Mouse (Mus musculus) frontal cortex, postnatal 14 days (tissue): Measurements from ENCODE around the gene 4930432M17Rik.

Experiments
- DNase-seq, 2 experiments: peaks; one replicate each; pipeline ENCODE4 v3.0.0; 2022; ENCODE audit warnings: low spot score in 2 of 2

Gene 4930432M17Rik

GRCm38 (mm10) chr3:121670462-121670861, at the start of gene 4930432M17Rik:
TSS of gene 4930432M17Rik (plus strand) at chr3:121670762.
- DNase-seq: no peak

GRCm38 (mm10) chr3:121625662-121626061, 44.9 kb upstream of the 4930432M17Rik start:
- DNase-seq: no peak

GRCm38 (mm10) chr3:121626273-121626672, 44.3 kb upstream of the 4930432M17Rik start:
- no peak for DNase-seq

GRCm38 (mm10) chr3:121628245-121628644, 42.3 kb upstream of the 4930432M17Rik start:
- DNase-seq: no peak

GRCm38 (mm10) chr3:121630626-121631025, 39.9 kb upstream of the 4930432M17Rik start:
- DNase-seq: no peak

- no peak for DNase-seq
These were observed 35.6 kb upstream of the 4930432M17Rik start for GRCm38 (mm10) chr3:121634963-121635362.

- no peak for DNase-seq
These were observed 35.1 kb upstream of the 4930432M17Rik start for GRCm38 (mm10) chr3:121635505-121635904.

GRCm38 (mm10) chr3:121636315-121636714, 34.2 kb upstream of the 4930432M17Rik start:
- DNase-seq: peak; percentile 55 to 74

GRCm38 (mm10) chr3:121636748-121637147, 33.8 kb upstream of the 4930432M17Rik start:
- DNase-seq: no peak

GRCm38 (mm10) chr3:121637792-121638191, 32.8 kb upstream of the 4930432M17Rik start:
- no peak for DNase-seq

- no peak for DNase-seq
These were observed 32.3 kb upstream of the 4930432M17Rik start for GRCm38 (mm10) chr3:121638241-121638640.

- no peak for DNase-seq
These were observed 30.0 kb upstream of the 4930432M17Rik start for GRCm38 (mm10) chr3:121640611-121641010.

GRCm38 (mm10) chr3:121643236-121643635, 27.3 kb upstream of the 4930432M17Rik start:
- DNase-seq: no peak

GRCm38 (mm10) chr3:121645447-121645846, 25.1 kb upstream of the 4930432M17Rik start:
- DNase-seq: no peak

- no peak for DNase-seq
These were observed 24.1 kb upstream of the 4930432M17Rik start for GRCm38 (mm10) chr3:121646364-121647048.

GRCm38 (mm10) chr3:121648238-121648778, 22.3 kb upstream of the 4930432M17Rik start:
- DNase-seq: no peak

- DNase-seq: no peak
These were observed 20.4 kb upstream of the 4930432M17Rik start for GRCm38 (mm10) chr3:121650052-121650671.

GRCm38 (mm10) chr3:121651710-121652109, 18.9 kb upstream of the 4930432M17Rik start:
- no peak for DNase-seq

- DNase-seq: no peak
These were observed 18.4 kb upstream of the 4930432M17Rik start for GRCm38 (mm10) chr3:121652186-121652585.

GRCm38 (mm10) chr3:121656922-121657321, 13.6 kb upstream of the 4930432M17Rik start:
- no peak for DNase-seq

- DNase-seq: no peak
These were observed 7.7 kb upstream of the 4930432M17Rik start for GRCm38 (mm10) chr3:121662705-121663469.

GRCm38 (mm10) chr3:121663470-121663847, 7.1 kb upstream of the 4930432M17Rik start:
- no peak for DNase-seq
